Mouse (Mus musculus) layer of hippocampus, postnatal 10 days (tissue): ENCODE measurements around the gene Zdhhc12. TPM values are rescaled to one million over a fixed set of nuclear protein-coding genes. Genes with fewer than 3 reads are reported as not detected.
"Not testable (repeated sequence)": the region's sequence is repeated elsewhere in the genome, so short reads cannot be mapped to it uniquely, and the experiment has no call there.

Source experiments
- DNase-seq, 2 experiments: peaks; one replicate each; pipeline ENCODE4 v3.0.0; 2021; ENCODE audit warnings: low spot score in 2 of 2
- total RNA-seq, 2 experiments: library from RNA; stranded (reverse); gene quantifications; 2 replicates each; pipeline ENCODE4 v1.2.3; 2021

Gene Zdhhc12
- total RNA-seq, 2 experiments from 2014 or later = 19.6 to 19.7 TPM

GRCm38 (mm10) chr2:30066046-30066901 is 27.2 kb downstream of the Zdhhc12 start:
- peak; percentile 89 to 95 for DNase-seq

- no peak for DNase-seq
These were observed 29.1 kb downstream of the Zdhhc12 start for GRCm38 (mm10) chr2:30064298-30064697.

DNA sequence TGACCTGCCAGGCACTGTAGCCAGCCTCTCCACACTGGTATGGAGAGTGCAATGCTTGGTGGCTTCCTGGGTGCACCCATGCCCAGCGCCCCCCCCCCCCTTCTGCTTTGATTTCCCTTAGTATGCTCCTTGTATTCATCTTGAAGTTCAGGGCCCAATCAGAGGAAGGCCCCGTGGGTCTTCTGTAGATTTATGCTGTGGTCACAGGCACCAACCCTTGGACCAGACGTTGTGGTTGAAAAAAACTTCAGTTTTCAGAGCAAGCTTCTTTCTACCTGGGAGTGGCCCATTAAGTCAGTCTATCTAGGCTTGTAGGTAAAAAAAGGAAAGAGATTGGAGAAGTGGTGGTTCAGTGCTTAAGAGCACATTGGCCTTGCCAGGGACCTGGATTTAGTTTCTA is 29.7 kb downstream of the Zdhhc12 start:
- no peak for DNase-seq

DNA sequence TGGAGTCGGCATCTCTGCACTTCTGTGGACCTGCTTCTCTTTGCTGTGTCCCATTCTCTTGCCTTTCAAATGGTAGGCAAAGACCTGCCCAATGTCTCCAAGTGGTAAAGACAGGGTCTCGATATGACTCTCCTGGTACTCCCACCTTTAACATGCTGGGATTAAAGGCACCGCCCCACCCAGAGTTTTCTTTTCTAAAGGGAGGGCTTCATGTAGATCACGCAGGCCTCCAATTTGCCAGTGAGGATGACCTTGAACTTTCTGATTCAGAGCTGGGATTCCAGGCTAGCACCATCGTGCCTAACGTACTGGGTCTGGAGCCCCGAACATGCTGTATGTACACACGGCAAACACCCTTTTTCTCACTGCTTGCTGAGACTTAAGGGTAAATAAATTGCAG is 30.2 kb downstream of the Zdhhc12 start:
- DNase-seq = no peak

- DNase-seq = peak; percentile 35 to 56
These were observed 31.0 kb downstream of the Zdhhc12 start for GRCm38 (mm10) chr2:30062249-30063093.

- peak; percentile 20 to 43 for DNase-seq
These were observed 32.0 kb downstream of the Zdhhc12 start for GRCm38 (mm10) chr2:30061215-30062166.

- no peak for DNase-seq
These were observed 35.0 kb downstream of the Zdhhc12 start for GRCm38 (mm10) chr2:30058418-30058817.

DNA sequence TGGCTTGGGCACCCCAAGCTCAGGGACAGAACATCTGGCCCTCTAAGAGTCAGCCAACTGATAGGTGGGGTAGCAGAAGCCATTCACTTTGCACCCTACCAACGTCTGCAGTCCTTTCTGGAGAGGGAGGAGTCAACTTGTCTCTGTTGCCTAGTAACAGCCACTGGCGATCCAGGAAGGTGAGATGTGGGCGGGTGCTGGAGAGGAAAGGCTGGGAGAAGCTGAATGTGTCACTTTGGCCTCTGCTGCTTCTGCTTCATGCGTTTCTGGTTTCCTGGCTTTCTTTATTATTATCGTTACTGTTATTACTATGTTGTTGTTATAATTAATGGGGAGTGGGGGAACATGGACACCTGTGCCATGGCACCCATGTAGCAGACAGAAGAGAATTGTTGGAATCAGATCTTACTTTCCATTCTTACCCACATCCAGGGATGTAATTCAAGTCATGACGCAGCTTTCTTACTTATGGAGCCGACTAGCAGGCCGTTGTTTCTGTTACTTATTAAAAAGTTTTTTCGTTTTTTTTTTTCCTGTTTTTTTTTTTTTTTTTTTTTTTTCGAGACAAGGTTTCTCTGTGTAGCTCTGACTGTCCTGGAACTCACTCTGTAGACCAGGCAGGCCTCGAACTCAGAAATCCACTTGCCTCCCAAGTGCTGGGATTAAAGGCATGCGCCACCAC is 36.1 kb downstream of the Zdhhc12 start, which contains the start of gene Set:
TSS of gene Set (plus strand) at position 156 of the 682 bp plus-strand sequence.
- DNase-seq = no peak

DNA sequence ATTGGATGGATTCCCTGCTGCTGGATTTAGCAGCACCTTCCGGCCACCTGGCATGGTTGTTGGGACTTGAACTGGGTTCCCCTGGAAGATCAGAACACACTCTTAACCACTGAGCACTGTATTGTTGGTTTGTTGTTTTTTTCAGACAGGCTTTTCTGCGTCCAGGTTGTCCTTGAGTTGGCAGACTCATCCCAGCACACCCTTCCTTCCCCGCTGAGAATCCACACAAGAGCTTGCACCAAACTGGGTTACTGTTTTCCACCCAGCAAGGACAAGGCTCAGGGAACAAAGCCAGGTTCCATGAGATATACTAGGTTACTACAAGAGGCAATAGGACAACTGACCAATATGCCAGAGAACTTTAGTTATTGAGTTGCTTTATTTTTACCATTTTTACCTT is 36.7 kb downstream of the Zdhhc12 start:
- no peak for DNase-seq

DNA sequence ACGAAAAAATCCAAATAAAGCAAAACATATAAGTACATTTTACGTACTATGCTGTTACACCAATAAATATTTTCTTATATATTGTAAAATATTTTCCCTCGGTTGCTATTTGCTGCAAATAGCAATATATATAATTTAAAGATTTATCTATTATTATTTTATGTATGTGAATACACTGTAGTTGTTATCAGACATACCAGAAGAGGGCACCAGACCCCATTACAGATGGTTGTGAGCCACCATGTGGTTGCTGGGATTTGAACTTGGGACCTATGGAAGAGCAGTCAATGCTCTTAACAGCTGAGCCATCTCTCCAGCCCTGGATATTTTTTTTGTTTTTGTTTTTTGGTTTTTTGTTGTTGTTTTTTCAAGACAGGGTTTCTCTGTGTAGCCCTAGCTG is 38.1 kb downstream of the Zdhhc12 start:
- not testable (repeated sequence) for DNase-seq

- DNase-seq = no peak
These were observed 41.3 kb downstream of the Zdhhc12 start for GRCm38 (mm10) chr2:30051992-30052761.

DNA sequence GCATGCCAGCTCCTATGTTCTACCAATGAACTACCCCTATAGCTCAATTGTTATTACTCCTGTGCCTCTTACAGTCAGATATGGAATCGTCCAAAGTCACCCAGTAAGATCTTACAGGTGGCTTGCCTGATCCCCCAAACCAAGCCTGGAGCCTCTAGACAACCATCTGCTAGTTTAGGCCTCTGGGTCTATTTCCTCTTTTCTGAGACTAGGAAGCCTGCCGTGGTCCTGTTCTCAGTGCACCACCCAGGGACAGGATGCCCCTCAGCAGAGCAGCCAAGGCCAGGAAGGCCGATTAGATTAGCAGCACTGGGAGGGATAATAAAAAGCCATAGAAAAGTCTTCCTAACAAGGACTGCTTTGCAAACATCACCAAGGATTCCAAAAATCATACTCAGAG is 43.6 kb downstream of the Zdhhc12 start:
- DNase-seq = no peak

GRCm38 (mm10) chr2:30048699-30049388 is 44.6 kb downstream of the Zdhhc12 start, which contains the start of gene Wdr34:
Wdr34 (minus strand) TSS chr2:30048881.
- peak; percentile 99 for DNase-seq

- no peak for DNase-seq
These were observed 45.3 kb downstream of the Zdhhc12 start for GRCm38 (mm10) chr2:30048101-30048501.

- no peak for DNase-seq
These were observed 46.3 kb downstream of the Zdhhc12 start for GRCm38 (mm10) chr2:30047127-30047526.

- no peak for DNase-seq
These were observed 48.9 kb downstream of the Zdhhc12 start for GRCm38 (mm10) chr2:30044550-30044949.

- DNase-seq = peak; percentile 81 to 84
These were observed 51.0 kb downstream of the Zdhhc12 start for GRCm38 (mm10) chr2:30042445-30042844.
